Mouse (Mus musculus) forebrain, embryonic 11.5 days (tissue): Measurements from ENCODE around the gene Sh3pxd2a. TPM values are rescaled to one million over a fixed set of nuclear protein-coding genes. Genes with fewer than 3 reads are reported as not detected.

Source experiments
- ATAC-seq: fragments of 200-750 bp; cut with Nextera tagmentation; replicated peaks from 2 replicates; pipeline ENCODE4 v1.8.0; 2017; ENCODE audit warnings: moderate TSS enrichment; ENCODE audit not compliant: low FRiP score
- DNase-seq: peaks from one replicate; pipeline ENCODE4 v3.0.0-alpha.2; 2017; ENCODE audit warnings: low spot score
- H3K27ac ChIP-seq: fragments of 300-500 bp; sonication (generic); 2 replicates; pipeline ENCODE4 v1.5.1; 2014; ENCODE audit warnings: low read depth, low read length
- H3K27me3 ChIP-seq: fragments of 300-500 bp; sonication (generic); 2 replicates; pipeline ENCODE4 v1.6.1; 2014; ENCODE audit warnings: mild to moderate bottlenecking, low read length, mixed read lengths; ENCODE audit not compliant: control insufficient read depth, insufficient read depth
- H3K36me3 ChIP-seq: fragments of 300-500 bp; sonication (generic); 2 replicates; pipeline ENCODE4 v1.6.1; 2014; ENCODE audit warnings: mild to moderate bottlenecking, low read length, moderate library complexity, mixed read lengths; ENCODE audit not compliant: control insufficient read depth, insufficient read depth
- H3K4me1 ChIP-seq: fragments of 300-500 bp; sonication (generic); replicated peaks from 2 replicates; pipeline ENCODE4 v1.6.1; 2014; ENCODE audit warnings: low read length, mixed read lengths; ENCODE audit not compliant: control insufficient read depth, insufficient read depth
- H3K4me2 ChIP-seq: fragments of 300-500 bp; sonication (generic); 2 replicates; pipeline ENCODE4 v1.6.1; 2014; ENCODE audit warnings: low read depth, mild to moderate bottlenecking, low read length, moderate library complexity, mixed read lengths; ENCODE audit not compliant: severe bottlenecking
- H3K4me3 ChIP-seq: fragments of 300-500 bp; sonication (generic); 2 replicates; pipeline ENCODE4 v1.5.1; 2014; ENCODE audit warnings: low read depth, low read length
- H3K9ac ChIP-seq: fragments of 300-500 bp; sonication (generic); 2 replicates; pipeline ENCODE4 v1.6.1; 2014; ENCODE audit warnings: low read length
- H3K9me3 ChIP-seq: fragments of 300-500 bp; sonication (generic); 2 replicates; pipeline ENCODE4 v1.6.1; 2016; ENCODE audit warnings: low read length, mixed read lengths; ENCODE audit not compliant: control insufficient read depth
- WGBS: fragments of 180-500 bp; shearing (Covaris S2); extraction: QIAGEN DNeasy Blood & Tissue Kit; methylation state at CpG from one replicate; pipeline ENCODE4 v1.1.7; 2014; 5-methylcytosine and 5-hydroxymethylcytosine counted together
- polyA plus RNA-seq: library from polyadenylated mRNA; unstranded; fragments of >200 nt; fragmentation: Nextera tagmentation; extraction: Ambion mirVana; gene quantifications from 2 replicates; pipeline ENCODE4 v1.2.1, GENCODE M21; 2014

The Sh3pxd2a gene
- polyA plus RNA-seq, 1 experiment from 2014 or later: 5.2 TPM

DNA sequence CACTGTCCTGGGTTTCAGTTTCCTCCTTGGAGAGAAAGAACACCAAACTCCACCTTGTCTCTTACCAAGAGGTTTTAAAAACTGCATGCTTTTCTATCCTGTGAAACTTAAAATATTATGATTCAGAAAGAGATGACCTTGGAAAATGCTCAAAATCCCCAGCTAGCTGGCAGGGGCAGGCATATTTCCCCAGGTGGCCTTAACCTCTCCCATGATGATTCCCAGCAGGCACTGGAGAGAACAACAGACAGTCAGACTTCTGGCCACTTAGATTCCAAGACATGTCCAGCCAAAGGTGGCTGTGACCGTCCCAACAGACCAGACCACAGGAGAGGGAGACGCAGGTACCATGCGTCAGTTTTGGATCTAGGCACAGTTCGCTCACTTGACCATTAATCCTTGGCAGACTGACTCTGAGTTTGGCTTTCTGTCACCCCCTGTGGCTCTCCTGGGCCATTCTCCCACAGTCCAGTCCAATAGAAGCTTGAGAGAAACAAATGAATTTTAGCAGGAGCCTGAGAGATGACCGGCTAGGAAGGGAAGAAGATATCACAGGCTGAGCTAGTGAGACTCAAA, 159.9 kb downstream of the Sh3pxd2a start:
- Histone ChIP-seq H3K36me3 (no peaks in the 10 kb centered on the region), H3K4me3 (no peak overlapping the region), H3K27me3 (no peaks in the 10 kb centered on the region), H3K9ac (no peak overlapping the region), H3K4me2 (no peak overlapping the region), H3K4me1 (peaks cover 17% of the 10 kb centered on the region), H3K27ac (no peak overlapping the region), H3K9me3 (no peaks in the 10 kb centered on the region)
- DNase-seq (no peak), ATAC-seq (no peak)
- 93% methylated on average over 5 of the region's 5 CpGs for WGBS

DNA sequence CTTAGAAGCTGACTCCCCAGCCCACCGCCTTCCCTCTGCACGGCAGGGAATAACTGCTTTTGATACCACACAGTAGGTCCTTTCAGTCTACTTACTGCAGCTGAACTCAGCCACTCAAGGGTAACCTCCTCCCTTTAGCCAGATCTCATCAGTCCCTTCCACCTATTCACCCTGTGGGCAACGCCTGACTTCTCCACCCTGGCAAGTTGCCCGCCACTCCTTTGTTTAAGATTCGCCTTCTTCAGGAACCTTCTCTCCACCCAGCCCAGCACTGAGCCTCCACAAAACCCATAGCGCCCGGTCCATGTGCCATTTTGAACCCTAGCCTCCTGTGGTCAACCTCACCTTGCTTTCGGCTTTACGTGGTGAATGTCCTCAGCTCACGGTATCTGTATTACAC, 161.1 kb downstream of the Sh3pxd2a start:
- WGBS: 92% methylated on average over 10 of the region's 10 CpGs
- H3K4me3 ChIP-seq: no peak overlapping the region
- DNase-seq (no peak), ATAC-seq (no peak)
- no peaks in the 10 kb centered on the region for H3K27me3 ChIP-seq
- H3K9ac ChIP-seq: no peak overlapping the region
- H3K36me3 ChIP-seq: no peaks in the 10 kb centered on the region
- H3K4me1 ChIP-seq: peaks cover 17% of the 10 kb centered on the region
- no peaks in the 10 kb centered on the region for H3K9me3 ChIP-seq
- no peak overlapping the region for H3K27ac ChIP-seq
- H3K4me2 ChIP-seq: no peak overlapping the region

DNA sequence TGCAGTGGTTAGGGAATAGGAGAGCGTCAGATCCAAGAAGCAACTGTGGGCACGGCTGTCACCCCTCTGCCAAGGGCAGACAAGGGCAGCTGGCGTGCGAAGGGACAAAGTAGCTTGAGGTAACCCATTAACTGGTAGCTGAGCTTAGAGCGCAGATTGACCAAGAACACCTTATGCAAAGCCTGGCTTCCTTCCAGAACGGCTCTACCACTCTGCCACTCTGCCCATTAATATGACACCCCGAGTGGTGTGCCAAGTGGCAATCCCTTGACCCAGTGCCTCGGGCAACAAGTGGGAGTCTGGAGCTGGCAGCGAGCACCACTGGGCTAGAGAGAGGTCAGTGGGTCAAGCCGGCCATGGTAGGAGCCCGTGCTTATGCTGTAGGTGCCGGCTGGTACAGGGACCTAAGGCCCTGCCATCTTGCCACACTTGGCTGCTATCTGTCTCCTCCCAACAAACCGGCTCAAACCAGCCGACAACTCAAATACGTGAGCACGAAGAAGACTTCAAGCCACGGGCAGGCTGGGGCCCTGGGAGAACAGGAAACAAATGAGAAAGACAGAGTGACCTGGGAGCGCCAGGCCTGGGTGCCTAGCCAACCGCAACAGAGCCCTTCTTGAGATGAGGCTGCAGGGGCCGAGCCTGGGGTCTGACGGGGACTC, 161.9 kb downstream of the Sh3pxd2a start:
- Histone ChIP-seq H3K27ac (peak overlapping the region; percentile 76), H3K4me3 (no peak overlapping the region), H3K9me3 (no peaks in the 10 kb centered on the region), H3K4me2 (peak overlapping the region; percentile 37; the same call in 1 of the 2 replicates), H3K4me1 (peaks cover 17% of the 10 kb centered on the region), H3K27me3 (no peaks in the 10 kb centered on the region), H3K36me3 (no peaks in the 10 kb centered on the region), H3K9ac (peak overlapping the region; percentile 48; the same call in 1 of the 2 replicates)
- no peak for ATAC-seq
- DNase-seq: no peak
- 68% methylated on average over 21 of the region's 21 CpGs for WGBS

DNA sequence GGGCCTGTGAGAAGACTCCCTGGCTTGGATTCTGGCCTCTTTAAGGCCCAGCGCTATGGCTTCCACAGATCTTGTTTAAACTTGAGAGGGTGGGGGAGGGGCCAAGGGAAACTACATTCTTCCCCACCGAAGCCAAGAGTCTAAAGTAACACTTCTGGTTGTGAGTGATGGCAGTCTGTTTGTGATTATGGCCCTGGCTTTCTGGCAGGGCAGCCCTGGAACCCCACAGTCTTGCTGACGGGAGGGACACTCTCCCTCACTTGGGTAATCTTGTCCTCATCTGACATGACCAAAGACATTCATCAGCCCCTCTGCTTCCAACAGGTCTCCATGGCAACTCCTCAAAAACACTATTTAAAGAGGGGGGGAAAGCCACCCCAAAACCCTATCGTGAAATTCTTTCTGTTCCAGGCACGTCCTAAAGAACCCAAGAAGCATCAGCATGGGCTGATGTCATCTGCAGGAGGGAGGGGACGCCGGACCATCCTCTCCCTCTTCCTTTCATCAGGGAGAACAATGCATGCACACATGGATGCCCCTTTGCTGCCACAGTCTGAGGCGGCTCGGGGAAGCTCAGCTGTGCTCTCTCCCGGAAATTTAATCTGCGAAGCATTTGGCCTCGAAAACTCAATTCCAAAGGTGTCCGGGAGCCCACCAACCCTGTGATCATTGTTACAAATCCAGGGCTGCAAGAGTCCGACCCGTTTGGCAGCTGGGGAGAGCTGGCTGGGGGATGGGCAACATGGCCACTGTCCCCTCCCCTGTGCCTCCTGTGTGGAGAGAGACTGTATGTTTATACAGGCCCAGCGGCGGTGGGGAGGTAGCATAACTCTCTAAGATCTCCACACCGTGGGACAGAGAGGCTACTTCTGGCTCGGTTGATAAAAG, 162.7 kb downstream of the Sh3pxd2a start:
- peaks cover 17% of the 10 kb centered on the region for H3K4me1 ChIP-seq

DNA sequence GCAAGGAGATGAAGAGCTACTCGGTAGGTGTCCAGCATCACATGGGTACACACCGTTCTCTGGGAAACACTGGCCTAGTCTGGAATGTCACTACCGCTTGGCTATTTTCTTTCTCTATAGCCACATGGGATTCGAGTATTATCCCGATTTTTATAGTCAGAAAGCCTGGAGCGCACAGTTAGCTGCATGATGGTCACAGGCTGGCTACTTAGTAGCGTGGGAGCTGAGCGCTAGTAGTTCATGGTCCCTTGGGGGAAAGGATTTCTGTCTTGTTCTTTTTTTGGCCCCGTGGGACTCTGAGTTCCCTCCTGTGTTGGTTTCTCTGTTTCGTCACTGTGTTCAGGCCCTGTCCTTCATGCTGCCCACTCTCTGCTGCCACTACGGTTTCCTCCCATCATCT, 166.1 kb downstream of the Sh3pxd2a start:
- no peak overlapping the region for H3K27ac ChIP-seq
- no peak overlapping the region for H3K4me3 ChIP-seq
- no peaks in the 10 kb centered on the region for H3K27me3 ChIP-seq
- 73% methylated on average over 11 of the region's 11 CpGs for WGBS
- H3K4me2 ChIP-seq: no peak overlapping the region
- no peak for ATAC-seq
- H3K4me1 ChIP-seq: peaks cover 17% of the 10 kb centered on the region
- H3K36me3 ChIP-seq: no peaks in the 10 kb centered on the region
- DNase-seq: no peak
- H3K9me3 ChIP-seq: no peaks in the 10 kb centered on the region
- H3K9ac ChIP-seq: no peak overlapping the region

More for the DNA sequence above, 162.7 kb downstream of the Sh3pxd2a start:
- peak overlapping the region; percentile 37; the same call in 1 of the 2 replicates for H3K4me2 ChIP-seq
- H3K27ac ChIP-seq: peak overlapping the region; percentile 76
- no peaks in the 10 kb centered on the region for H3K36me3 ChIP-seq
- WGBS: 8% methylated on average over 19 of the region's 19 CpGs
- H3K27me3 ChIP-seq: no peaks in the 10 kb centered on the region
- no peaks in the 10 kb centered on the region for H3K9me3 ChIP-seq
- DNase-seq (peak; percentile 76), ATAC-seq (peak; percentile 88)
- no peak overlapping the region for H3K4me3 ChIP-seq
- peak overlapping the region; percentile 48 for H3K9ac ChIP-seq

DNA sequence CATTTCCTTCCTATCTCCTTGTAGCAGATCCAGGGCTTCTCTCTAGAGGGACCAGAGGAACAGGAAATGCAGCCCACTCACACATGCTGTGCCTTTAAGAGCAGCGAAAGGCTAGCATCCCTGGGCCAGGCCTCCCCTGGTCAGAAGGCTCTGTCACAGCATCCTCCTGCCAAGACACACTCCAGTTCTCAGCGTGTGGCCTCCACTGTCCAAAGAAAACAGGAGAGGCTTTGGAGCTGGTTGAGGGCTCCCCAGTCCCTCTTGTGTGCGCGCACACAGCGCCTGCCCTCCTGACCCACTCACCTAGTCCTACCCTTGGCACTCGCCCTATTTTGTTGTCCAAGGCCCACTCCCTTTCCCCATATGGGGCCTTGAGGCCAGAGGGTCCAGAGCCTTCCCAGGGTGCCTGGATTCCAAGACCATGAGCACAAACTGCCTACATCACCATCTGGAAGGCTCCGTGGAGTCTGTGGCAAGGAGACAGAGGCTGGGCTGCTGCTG, 171.7 kb downstream of the Sh3pxd2a start:
- no peak overlapping the region for H3K4me3 ChIP-seq
- H3K27ac ChIP-seq: no peak overlapping the region
- H3K4me1 ChIP-seq: peaks cover 10% of the 10 kb centered on the region
- no peak overlapping the region for H3K9ac ChIP-seq
- DNase-seq (no peak), ATAC-seq (no peak)
- WGBS: 45% methylated on average over 7 of the region's 7 CpGs
- H3K4me2 ChIP-seq: no peak overlapping the region
- H3K9me3 ChIP-seq: no peaks in the 10 kb centered on the region
- H3K36me3 ChIP-seq: no peaks in the 10 kb centered on the region
- H3K27me3 ChIP-seq: no peaks in the 10 kb centered on the region

DNA sequence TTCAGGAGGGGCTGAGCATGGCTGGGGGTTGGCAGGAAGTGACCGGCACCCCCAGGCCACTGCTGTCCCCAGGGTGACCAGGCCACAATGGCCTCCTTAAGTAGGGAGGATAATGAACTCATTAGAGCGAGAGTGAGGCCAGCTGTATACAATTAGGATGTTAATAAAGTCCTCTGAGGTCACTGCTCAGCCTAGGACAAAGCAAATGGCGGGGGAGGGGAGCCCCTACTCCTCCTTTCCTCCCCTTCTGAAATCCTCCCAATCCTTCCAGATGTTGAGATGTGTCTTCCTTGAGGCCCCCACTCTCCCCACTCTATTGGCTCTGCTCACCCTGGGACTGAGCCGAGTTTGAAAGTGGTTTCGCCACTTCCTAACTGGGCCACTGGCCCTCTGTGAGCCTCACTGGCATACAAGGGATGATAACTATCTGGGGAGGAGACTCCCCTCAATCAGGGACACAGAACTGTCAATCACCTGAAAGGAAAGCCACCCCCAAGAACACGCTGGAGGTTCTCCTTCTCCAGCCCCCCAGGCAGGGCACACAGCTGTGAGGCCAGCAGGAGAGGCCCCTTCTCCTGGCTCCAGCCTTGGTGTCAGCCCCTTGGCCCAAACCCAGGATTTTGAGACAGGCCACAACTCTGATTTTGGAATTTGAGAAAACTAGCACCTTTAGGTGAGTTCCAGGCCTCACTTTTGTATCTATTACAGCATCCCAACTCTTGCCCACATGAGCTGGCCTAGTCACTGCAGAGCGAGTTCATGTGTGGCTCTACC, 172.7 kb downstream of the Sh3pxd2a start:
- peaks cover 10% of the 10 kb centered on the region for H3K4me1 ChIP-seq
- DNase-seq: no peak
- no peak overlapping the region for H3K4me3 ChIP-seq

DNA sequence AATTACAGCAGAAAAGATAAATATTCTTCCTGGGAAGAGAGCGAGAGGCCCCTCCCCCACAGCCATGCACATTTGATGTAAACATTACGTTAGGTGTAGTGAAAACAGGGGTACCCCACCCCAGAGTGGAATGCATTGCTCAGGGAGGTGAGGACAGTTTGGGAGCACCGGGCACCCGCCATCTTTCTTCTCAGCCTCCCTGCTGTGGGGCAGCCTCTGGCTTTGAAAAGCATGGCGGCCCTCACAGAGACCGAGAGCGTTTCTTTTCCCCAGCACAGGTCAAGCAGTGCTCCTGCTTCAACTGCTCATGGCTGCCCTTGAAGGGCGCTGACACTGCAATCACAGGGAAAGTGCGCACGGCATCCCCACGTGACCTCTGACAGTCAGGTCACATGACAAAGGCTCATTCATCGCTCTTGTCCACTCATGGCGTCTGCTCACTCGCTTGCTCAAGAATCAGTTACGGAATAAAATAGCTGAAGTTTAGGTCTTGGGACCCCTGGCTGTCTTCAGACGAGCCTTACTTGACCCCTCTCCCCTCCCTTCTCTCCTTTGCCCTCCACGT, 177.2 kb downstream of the Sh3pxd2a start:
- no peaks in the 10 kb centered on the region for H3K27me3 ChIP-seq
- ATAC-seq (no peak), DNase-seq (no peak)
- 52% methylated on average over 17 of the region's 17 CpGs for WGBS
- no peak overlapping the region for H3K4me2 ChIP-seq
- H3K36me3 ChIP-seq: no peaks in the 10 kb centered on the region
- no peak overlapping the region for H3K27ac ChIP-seq
- no peak overlapping the region for H3K9ac ChIP-seq
- no peaks in the 10 kb centered on the region for H3K9me3 ChIP-seq
- peaks cover 12% of the 10 kb centered on the region for H3K4me1 ChIP-seq
- no peak overlapping the region for H3K4me3 ChIP-seq

More for the DNA sequence above, 172.7 kb downstream of the Sh3pxd2a start:
- no peak overlapping the region for H3K9ac ChIP-seq
- H3K27me3 ChIP-seq: no peaks in the 10 kb centered on the region
- no peaks in the 10 kb centered on the region for H3K9me3 ChIP-seq
- ATAC-seq: peak; percentile 55
- H3K36me3 ChIP-seq: no peaks in the 10 kb centered on the region
- H3K4me2 ChIP-seq: 0 out of 2 replicates have a peak overlapping the region, but pooled peaks have one; percentile 24
- 22% methylated on average over 7 of the region's 7 CpGs for WGBS
- no peak overlapping the region for H3K27ac ChIP-seq
